Mouse (Mus musculus): ENCODE data around the gene Stt3a.

- no peak for TF ChIP-seq EP300 (IDR thresholded peaks at IDR 0.05; ENCODE audit: low read depth)
- TF ChIP-seq CTCF (IDR thresholded peaks at IDR 0.05; ENCODE audit: low read depth) = no peak
These were observed 29.5 kb upstream of the Stt3a start, which contains the start of gene Ei24 for GRCm38 (mm10) chr9:36796781-36797555.
